Mouse (Mus musculus) duodenum, adult 2 months (tissue): Measurements from ENCODE around the gene Prdm13. TPM values are rescaled to one million over a fixed set of nuclear protein-coding genes. Genes with fewer than 3 reads are reported as not detected.

ENCODE experiments used
- polyA plus RNA-seq: library from polyadenylated mRNA; depleted of rRNA; stranded (reverse); fragments of >200 nt; gene quantifications from 2 replicates; pipeline ENCODE4 v1.2.3, GENCODE M21; 2012; ENCODE audit warnings: low replicate concordance; rRNA removed

Prdm13 gene
- polyA plus RNA-seq: not detected in 2 replicates

GRCm38 (mm10) chr4:21685595-21686091, at the start of gene Prdm13:
TSS of gene Prdm13 (minus strand) at chr4:21685963.

GRCm38 (mm10) chr4:21727615-21728165, 41.9 kb upstream of the Prdm13 start, which contains the start of gene Ccnc:
TSS of gene Ccnc (plus strand) at chr4:21727701.

Other genes starting within 250 kb of the Prdm13 start
- 0.31 and 1.0 TPM in 2 replicates for gene Ccnc, start 41.7 kb upstream of the Prdm13 start, polyA plus RNA-seq
- gene Usp45, start 81.2 kb upstream of the Prdm13 start, polyA plus RNA-seq: 1.2 and 1.5 TPM in 2 replicates
- 0.76 and 1.3 TPM in 2 replicates for gene Tstd3, start 81.2 kb upstream of the Prdm13 start, polyA plus RNA-seq
- gene Pnisr, start 161.6 kb upstream of the Prdm13 start, polyA plus RNA-seq: 4.0 and 14.1 TPM in 2 replicates
- 0.76 and 0.98 TPM in 2 replicates for gene Coq3, start 193.7 kb upstream of the Prdm13 start, polyA plus RNA-seq
- gene Faxc, start 245.4 kb upstream of the Prdm13 start, polyA plus RNA-seq: 0.25 and 0.67 TPM in 2 replicates